23 mouse cellular contexts compared by ENCODE assay signal in the genomic region with DNA sequence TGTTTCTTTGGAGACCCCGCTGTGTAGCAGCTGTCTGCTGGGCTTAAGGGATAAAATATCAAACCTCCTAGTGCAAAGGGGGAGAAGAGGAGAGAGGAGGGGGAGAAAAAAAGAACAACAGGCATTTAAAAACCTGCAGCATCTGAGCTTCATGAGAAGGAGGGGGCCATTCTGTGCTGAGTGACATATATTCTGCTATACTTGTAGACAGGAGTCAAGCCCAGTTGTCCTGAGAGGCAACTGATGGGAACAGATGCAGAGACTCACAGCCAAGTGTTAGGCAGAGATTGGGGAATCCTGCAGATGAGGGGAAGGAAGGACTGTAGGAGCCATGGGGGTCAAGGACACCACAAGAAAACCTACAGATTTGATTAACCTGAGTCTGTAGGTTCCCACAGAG. TPM values are rescaled to one million over a fixed set of nuclear protein-coding genes. Genes with fewer than 3 reads are reported as not detected.
A peak's percentile ranks its signal among the peaks of the same experiment; 100 is the strongest.
DNase-seq lines count a peak whose midpoint lies in the region; ATAC-seq and TF ChIP-seq lines count a peak whose summit lies in the region.
"Had no signal": no experiment of that assay in that cellular context is flagged by ENCODE, and none has a peak within 500 bp of the region (broad histone marks: within the 10 kb centered on the region; RNA-seq: fewer than 3 reads in every experiment).

No protein-coding gene starts in this region.

- no peak overlapping the region for H3K4me2 ChIP-seq in embryonic facial prominence, embryonic 14.5 days (ENCODE audit: low read depth, low read length)
- H3K4me2 ChIP-seq in limb, embryonic 14.5 days (replicated peaks; ENCODE audit: low read depth, low read length, severe bottlenecking), result no peak overlapping the region
- no peak overlapping the region for H3K4me2 ChIP-seq in myocyte (ENCODE audit: low read depth)
- H3K4me2 ChIP-seq: embryonic facial prominence, embryonic 13.5 days; forebrain, embryonic 12.5 days; forebrain, embryonic 15.5 days; heart, embryonic 11.5 days; hindbrain, embryonic 12.5 days; hindbrain, embryonic 15.5 days had no signal

- ATAC-seq in embryonic facial prominence, embryonic 14.5 days (ENCODE audit: low read depth), result peak; percentile 71; the same call in 1 of the 2 replicates
- peak; percentile 89 for ATAC-seq in limb, embryonic 14.5 days (ENCODE audit: low FRiP score, low read depth)
- ATAC-seq: forebrain, embryonic 15.5 days had no signal

- peak overlapping the region; percentile 42 for H3K27ac ChIP-seq in embryonic facial prominence, embryonic 14.5 days (replicated peaks; ENCODE audit: low read depth, low read length)
- no peak overlapping the region for H3K27ac ChIP-seq in embryonic facial prominence, embryonic 10.5 days (replicated peaks)
- no peak overlapping the region; the same call in 1 of the 2 replicates for H3K27ac ChIP-seq in limb, embryonic 14.5 days (replicated peaks; ENCODE audit: low read depth, low read length)
- H3K27ac ChIP-seq: embryonic facial prominence, embryonic 13.5 days; forebrain, embryonic 12.5 days; forebrain, embryonic 15.5 days; hindbrain, embryonic 12.5 days; hindbrain, embryonic 15.5 days had no signal

- TF ChIP-seq POLR2A in limb, embryonic 14.5 days (IDR thresholded peaks at IDR 0.05; ENCODE audit: borderline replicate concordance, extremely low read depth, insufficient read depth, insufficient read length), result no peak
- TF ChIP-seq POLR2A in myocyte (IDR thresholded peaks at IDR 0.05; ENCODE audit: insufficient read length, low read depth), result no peak

- peak; percentile 79 for DNase-seq in embryonic facial prominence, embryonic 14.5 days (ENCODE audit: low spot score)
- DNase-seq in embryonic facial prominence, embryonic 10.5 days (ENCODE audit: low spot score), result no peak
- peak; percentile 6 for DNase-seq in retina, postnatal 1 day
- DNase-seq in retina, embryonic 14.5 days (ENCODE audit: low spot score), result no peak
- DNase-seq in limb, embryonic 14.5 days (ENCODE audit: low spot score), result peak; percentile 59
- no peak for DNase-seq in gastrocnemius, postnatal 10 days
- no peak for DNase-seq in thymus, postnatal 10 days (ENCODE audit: low spot score in 2 of 2)
- DNase-seq: adrenal gland, postnatal 10 days; adrenal gland, postnatal 36 days; cerebellum, adult 11 months; cerebellum, adult 2 months; cerebellum, adult 9-11 months; cerebellum, postnatal 25 days; gastrocnemius, postnatal 36 days; heart, adult 11 months had no signal

- no peak overlapping the region for H3K4me3 ChIP-seq in embryonic facial prominence, embryonic 14.5 days (ENCODE audit: low read depth, low read length)
- H3K4me3 ChIP-seq in embryonic facial prominence, embryonic 10.5 days, result no peak overlapping the region
- H3K4me3 ChIP-seq in limb, embryonic 14.5 days (replicated peaks; ENCODE audit: low read length), result no peak overlapping the region
- no peak overlapping the region for H3K4me3 ChIP-seq in myocyte
- H3K4me3 ChIP-seq: embryonic facial prominence, embryonic 13.5 days; erythroblast, embryonic 14.5 days; forebrain, embryonic 12.5 days; forebrain, embryonic 15.5 days; hindbrain, embryonic 12.5 days; hindbrain, embryonic 15.5 days had no signal

- no peak overlapping the region for H3K9ac ChIP-seq in embryonic facial prominence, embryonic 14.5 days (ENCODE audit: low read depth, low read length)
- no peak overlapping the region for H3K9ac ChIP-seq in limb, embryonic 14.5 days (ENCODE audit: low read depth, low read length, severe bottlenecking)
- H3K9ac ChIP-seq: embryonic facial prominence, embryonic 13.5 days; forebrain, embryonic 12.5 days; forebrain, embryonic 15.5 days; hindbrain, embryonic 12.5 days; hindbrain, embryonic 15.5 days had no signal

- WGBS in embryonic facial prominence, embryonic 14.5 days, result 46% methylated on average over 1 of the region's 1 CpGs
- WGBS in embryonic facial prominence, embryonic 10.5 days, result 86% methylated on average over 1 of the region's 1 CpGs
- 78% methylated on average over 1 of the region's 1 CpGs for WGBS in limb, embryonic 14.5 days

- H3K4me1 ChIP-seq in embryonic facial prominence, embryonic 14.5 days (ENCODE audit: control insufficient read depth, insufficient read depth, low read length), result 0 out of 2 replicates have a peak, but pooled peaks cover 4% of the 10 kb centered on the region
- peaks cover 4% of the 10 kb centered on the region; the same call in 1 of the 2 replicates for H3K4me1 ChIP-seq in embryonic facial prominence, embryonic 10.5 days
- peaks cover 4% of the 10 kb centered on the region; the same call in 1 of the 2 replicates for H3K4me1 ChIP-seq in limb, embryonic 14.5 days (ENCODE audit: control insufficient read depth, insufficient read depth, low read length)
- H3K4me1 ChIP-seq: forebrain, embryonic 12.5 days; forebrain, embryonic 15.5 days; hindbrain, embryonic 12.5 days had no signal

- no peaks in the 10 kb centered on the region for H3K27me3 ChIP-seq in embryonic facial prominence, embryonic 14.5 days (replicated peaks; ENCODE audit: control insufficient read depth, insufficient read depth, low read length)
- no peaks in the 10 kb centered on the region for H3K27me3 ChIP-seq in embryonic facial prominence, embryonic 10.5 days (replicated peaks; ENCODE audit: low read depth, poor library complexity, severe bottlenecking)
- no peaks in the 10 kb centered on the region for H3K27me3 ChIP-seq in limb, embryonic 14.5 days (ENCODE audit: control insufficient read depth, insufficient read depth, low read length)
- H3K27me3 ChIP-seq in myocyte (ENCODE audit: control insufficient read depth, insufficient read depth, insufficient read length), result no peaks in the 10 kb centered on the region
- H3K27me3 ChIP-seq: embryonic facial prominence, embryonic 13.5 days; forebrain, embryonic 12.5 days; forebrain, embryonic 15.5 days; hindbrain, embryonic 12.5 days; hindbrain, embryonic 15.5 days had no signal

- H3ac ChIP-seq in myocyte (ENCODE audit: control insufficient read depth, insufficient read length), result no peak overlapping the region

- no peaks in the 10 kb centered on the region for H3K36me3 ChIP-seq in embryonic facial prominence, embryonic 14.5 days (ENCODE audit: control insufficient read depth, insufficient read depth, low read length)
- no peaks in the 10 kb centered on the region for H3K36me3 ChIP-seq in embryonic facial prominence, embryonic 10.5 days (replicated peaks)
- H3K36me3 ChIP-seq in limb, embryonic 14.5 days (ENCODE audit: control insufficient read depth, insufficient read depth, low read length), result no peaks in the 10 kb centered on the region
- no peaks in the 10 kb centered on the region for H3K36me3 ChIP-seq in myocyte (ENCODE audit: control insufficient read depth, insufficient read depth)
- H3K36me3 ChIP-seq: embryonic facial prominence, embryonic 13.5 days; forebrain, embryonic 12.5 days; forebrain, embryonic 15.5 days; hindbrain, embryonic 12.5 days; hindbrain, embryonic 15.5 days had no signal

- H3K9me3 ChIP-seq in embryonic facial prominence, embryonic 14.5 days (ENCODE audit: control insufficient read depth, low read length), result no peaks in the 10 kb centered on the region
- no peaks in the 10 kb centered on the region for H3K9me3 ChIP-seq in embryonic facial prominence, embryonic 10.5 days
- no peaks in the 10 kb centered on the region for H3K9me3 ChIP-seq in limb, embryonic 14.5 days (ENCODE audit: control insufficient read depth, low read length)
- H3K9me3 ChIP-seq: embryonic facial prominence, embryonic 13.5 days; forebrain, embryonic 12.5 days; forebrain, embryonic 15.5 days; hindbrain, embryonic 12.5 days; hindbrain, embryonic 15.5 days had no signal

- no peaks in the 10 kb centered on the region for H3K79me2 ChIP-seq in myocyte (ENCODE audit: control insufficient read depth, insufficient read depth)

TF ChIP-seq in myocyte, 11 proteins besides CTCF, POLR2A, EP300 and RAD21:
- TF ChIP-seq REST (IDR thresholded peaks at IDR 0.05; ENCODE audit: insufficient read depth, insufficient read length) (no peak), SRF (IDR thresholded peaks at IDR 0.05; ENCODE audit: control insufficient read depth, insufficient read length, low read depth) (no peak), TCF12 (IDR thresholded peaks at IDR 0.05; ENCODE audit: insufficient read depth, poor library complexity, severe bottlenecking) (peak; percentile 32), CEBPB (IDR thresholded peaks at IDR 0.05; ENCODE audit: insufficient read depth, poor library complexity, severe bottlenecking) (no peak), MAX (IDR thresholded peaks at IDR 0.05; ENCODE audit: low read depth) (no peak), MYOD1 (IDR thresholded peaks at IDR 0.05; ENCODE audit: control insufficient read depth in 1 of 3, insufficient read length in 2 of 3, low read depth in 2 of 3) (peak; percentile 69 to 93 (median 92)), MYOG (IDR thresholded peaks at IDR 0.05; ENCODE audit: control insufficient read depth in 1 of 3, insufficient read depth in 1 of 3, insufficient read length in 2 of 3, low read depth in 2 of 3) (peak in 2 of 3 experiments; percentile 17 to 37), TCF3 (IDR thresholded peaks at IDR 0.05; ENCODE audit: insufficient read length, low read depth) (peak; percentile 30), USF1 (IDR thresholded peaks at IDR 0.05; ENCODE audit: low read depth) (no peak), POLR2AphosphoS2 (IDR thresholded peaks at IDR 0.05; ENCODE audit: insufficient read length, low read depth) (no peak), E2F4 (IDR thresholded peaks at IDR 0.05; ENCODE audit: insufficient read depth) (no peak)
TF ChIP-seq in myocyte: peak in this region for 4.

RNA-seq across cellular contexts. Expression of a gene that starts 52.7 kb away (rescaled TPM):
- 13.3 and 13.6 TPM in 2 replicates for polyA plus RNA-seq in embryonic facial prominence, embryonic 14.5 days (2014; fragmentation: Nextera tagmentation; extraction: Ambion mirVana)
- polyA plus RNA-seq in embryonic facial prominence, embryonic 10.5 days (2016; fragmentation: Nextera tagmentation; extraction: Ambion mirVana), result 4.2 and 4.6 TPM in 2 replicates
- polyA plus RNA-seq in limb, embryonic 14.5 days (2012; rRNA removed), result 15.4 and 17.5 TPM in 2 replicates
- polyA plus RNA-seq in limb, embryonic 14.5 days (2014; fragmentation: Nextera tagmentation; extraction: Ambion mirVana), result 9.0 and 10.6 TPM in 2 replicates
- polyA plus RNA-seq in myocyte (2012; fragmentation: generic; extraction: Trizol), result 15.2 TPM
- total RNA-seq in gastrocnemius, postnatal 10 days (2021), result 10 to 100 TPM; 19.1 to 26.0 TPM

Comparison
In these comparisons a context has a peak if more than half of its experiments do, and no peak if none do; other contexts are left out.
1. DNase-seq: peak in embryonic facial prominence, embryonic 14.5 days (single experiment), retina, postnatal 1 day (single experiment) and limb, embryonic 14.5 days (single experiment); none in embryonic facial prominence, embryonic 10.5 days (single experiment), retina, embryonic 14.5 days (single experiment), gastrocnemius, postnatal 10 days (single experiment) and thymus, postnatal 10 days (0 of 2).